Mouse (Mus musculus) monocyte, adult 5-6 weeks (primary cell): ENCODE data around the gene Slc5a11. TPM values are rescaled to one million over a fixed set of nuclear protein-coding genes. Genes with fewer than 3 reads are reported as not detected.

ENCODE experiments used
- ATAC-seq: fragments of 153-309, 156-312 bp; replicated peaks from 2 replicates; pipeline ENCODE4 v1.8.0; 2017; ENCODE audit warnings: mild to moderate bottlenecking; ENCODE audit not compliant: low TSS enrichment, insufficient number of reproducible peaks, severe bottlenecking, poor library complexity, low FRiP score
- total RNA-seq: library from RNA; stranded (forward); fragments of 200-1000, 200-491, 200-594 nt; gene quantifications from 3 replicates; pipeline ENCODE4 v1.2.3, GENCODE M21; 2017

The Slc5a11 gene
- total RNA-seq, 1 experiment from 2014 or later, result 5.2 TPM

DNA sequence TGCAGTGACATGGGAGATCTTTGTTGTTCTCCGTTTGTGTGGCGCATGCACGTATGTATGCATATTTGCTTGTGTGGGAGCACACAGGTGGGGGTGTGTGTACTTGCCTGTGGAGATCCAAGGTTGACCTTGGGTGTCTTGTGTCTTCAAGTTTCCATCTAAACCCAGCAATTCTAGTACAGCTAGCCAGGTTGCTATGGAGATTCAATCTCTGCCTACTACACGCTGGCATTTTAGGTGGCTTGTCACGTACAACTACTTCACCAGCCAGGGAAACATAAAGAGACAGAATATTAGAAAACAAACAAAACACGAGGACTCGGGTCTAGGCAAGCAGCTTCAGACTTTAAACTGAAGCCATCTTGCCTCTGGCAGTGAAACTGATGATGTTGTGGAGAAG lies 38.8 kb downstream of the Slc5a11 start:
- ATAC-seq, result no peak

DNA sequence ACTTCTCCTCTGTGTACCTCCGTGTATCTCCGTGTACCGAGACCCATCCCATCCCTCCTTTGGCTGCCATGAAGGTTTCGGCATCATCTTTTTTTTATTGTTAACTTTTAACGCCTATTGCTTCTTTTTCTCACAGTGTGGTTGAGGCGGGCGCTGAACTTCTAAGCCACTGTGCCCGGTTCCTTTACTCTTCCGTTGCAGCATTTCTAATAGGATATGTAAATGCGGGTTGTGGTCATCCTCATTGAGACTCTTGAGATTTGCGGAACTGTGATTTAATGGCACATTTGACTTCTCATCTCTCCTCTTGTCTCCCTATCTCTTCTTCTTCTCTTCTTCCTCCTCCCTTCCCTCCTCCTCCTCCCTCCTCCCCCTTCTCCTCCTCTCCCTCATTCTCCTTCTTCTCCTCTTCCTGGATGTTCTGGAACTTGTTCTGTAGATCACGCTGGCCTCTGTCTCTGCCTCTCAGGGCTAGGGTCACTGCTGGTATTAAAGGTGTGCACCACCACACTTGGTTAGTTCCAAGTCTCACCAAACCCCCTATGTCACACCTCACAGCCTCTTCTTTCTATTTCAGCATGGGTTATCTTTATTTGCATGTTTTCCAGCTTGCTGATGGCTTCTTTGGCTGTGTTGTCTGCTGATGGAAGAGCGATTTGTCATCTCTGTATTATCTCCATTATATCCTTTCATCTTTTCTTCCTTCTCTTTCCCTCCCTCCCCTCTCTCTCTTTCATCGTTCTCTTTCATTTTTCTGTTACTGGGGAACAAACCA lies 39.8 kb downstream of the Slc5a11 start:
- ATAC-seq, result no peak

DNA sequence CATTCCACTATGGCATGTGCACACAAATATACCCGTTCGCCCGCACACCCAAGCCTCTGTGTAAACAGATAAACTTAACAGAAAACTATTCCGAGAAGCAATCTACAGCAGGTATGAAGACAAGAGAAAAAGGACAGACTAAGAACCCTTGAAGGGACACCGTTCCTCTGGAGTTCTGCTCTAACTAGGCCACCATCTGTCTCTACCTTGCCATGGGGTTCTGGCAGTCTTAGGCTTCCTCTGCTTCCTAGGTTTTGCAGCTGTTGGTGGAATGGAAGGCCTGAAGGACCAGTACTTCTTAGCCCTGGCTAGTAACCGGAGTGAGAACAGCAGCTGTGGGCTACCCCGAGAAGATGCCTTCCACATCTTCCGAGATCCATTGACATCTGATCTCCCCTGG lies 43.5 kb downstream of the Slc5a11 start:
- ATAC-seq, result no peak

GRCm38 (mm10) chr7:123273056-123273455 lies 58.5 kb downstream of the Slc5a11 start:
- no peak for ATAC-seq

- no peak for ATAC-seq
Measured at GRCm38 (mm10) chr7:123276568-123276967, 62.0 kb downstream of the Slc5a11 start.

DNA sequence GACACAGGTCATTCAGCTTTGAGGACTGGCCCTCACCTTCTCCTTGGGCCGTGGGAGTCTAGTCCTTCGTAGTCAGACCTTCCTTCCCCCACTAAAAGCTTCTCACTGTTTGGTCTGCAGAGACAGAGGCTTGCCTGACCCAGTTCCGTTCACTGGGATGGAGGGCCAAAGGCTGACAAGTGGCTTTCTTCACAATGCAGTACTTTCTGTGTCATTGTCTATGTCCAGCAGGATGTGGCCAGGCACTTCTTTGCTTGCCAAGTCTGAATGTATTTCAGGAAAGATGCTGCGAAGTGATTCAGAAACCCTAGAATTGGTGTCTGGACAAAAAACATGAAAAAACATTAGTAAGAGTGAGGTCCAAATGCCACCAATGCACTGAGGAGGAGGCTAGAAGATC lies 65.2 kb downstream of the Slc5a11 start:
- no peak for ATAC-seq

DNA sequence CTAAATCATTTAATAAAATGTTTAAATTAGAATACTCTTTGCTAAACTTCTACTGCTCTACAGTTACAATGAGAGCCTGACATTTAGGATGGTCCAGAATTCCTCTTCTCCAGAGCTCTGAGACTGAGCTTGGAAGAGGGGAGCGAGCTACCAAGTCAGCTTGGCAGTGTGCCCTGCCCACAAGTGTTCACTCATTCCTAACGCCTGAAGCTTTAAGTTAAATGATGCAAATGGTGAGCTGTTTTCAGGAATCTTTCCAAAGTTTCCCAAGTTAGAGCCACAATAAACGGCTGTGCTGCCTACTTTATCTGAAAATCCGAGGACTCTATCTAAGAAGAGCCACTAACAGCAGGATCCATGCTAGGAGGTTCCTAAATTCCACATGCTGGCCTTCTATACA lies 69.2 kb downstream of the Slc5a11 start:
- ATAC-seq, result no peak

- no peak for ATAC-seq
Measured at GRCm38 (mm10) chr7:123285896-123286295, 71.3 kb downstream of the Slc5a11 start.

DNA sequence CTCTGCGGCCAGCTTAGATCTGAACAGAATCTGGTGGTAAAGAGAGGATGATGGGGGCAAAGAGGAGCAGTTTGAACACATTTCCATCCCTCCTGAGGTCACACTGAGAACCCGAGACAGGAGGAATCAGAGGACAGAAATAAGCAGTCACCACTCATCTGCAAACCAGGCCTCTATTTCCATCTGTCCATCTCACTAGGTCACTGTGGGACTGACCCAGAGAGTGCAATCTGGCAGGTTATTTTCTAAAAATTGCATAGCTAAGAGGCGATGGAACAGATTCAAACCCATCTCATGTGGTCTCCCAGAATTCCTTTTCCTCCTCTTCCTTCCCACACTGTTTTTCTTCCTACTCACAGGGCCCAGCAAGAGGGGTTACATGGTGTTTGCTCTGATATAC lies 73.3 kb downstream of the Slc5a11 start:
- no peak for ATAC-seq

- ATAC-seq, result no peak
Measured at GRCm38 (mm10) chr7:123289176-123289575, 74.6 kb downstream of the Slc5a11 start.

GRCm38 (mm10) chr7:123291942-123292341 lies 77.4 kb downstream of the Slc5a11 start:
- ATAC-seq, result no peak

DNA sequence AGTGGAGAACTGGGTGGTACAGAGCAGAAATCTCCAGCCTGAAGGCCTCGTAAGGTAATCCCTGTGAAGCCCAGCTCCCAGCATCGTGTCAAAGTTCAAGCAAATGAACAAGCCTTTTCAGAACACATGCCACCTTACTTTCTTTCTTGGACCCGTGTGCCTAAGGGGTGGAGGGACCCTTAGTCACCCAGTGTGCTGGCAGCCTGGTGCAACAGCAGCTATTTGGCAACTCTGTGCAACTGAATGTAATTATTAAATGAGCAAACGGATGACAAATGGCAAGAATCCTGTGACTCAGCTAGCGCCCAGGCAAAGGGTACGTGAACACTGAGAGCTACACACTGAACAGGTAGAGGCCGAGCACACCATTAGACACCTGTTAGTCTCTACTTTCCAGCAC lies 79.3 kb downstream of the Slc5a11 start:
- no peak for ATAC-seq

- no peak for ATAC-seq
Measured at GRCm38 (mm10) chr7:123295423-123295822, 80.8 kb downstream of the Slc5a11 start.

GRCm38 (mm10) chr7:123296097-123296496 lies 81.5 kb downstream of the Slc5a11 start:
- no peak for ATAC-seq

DNA sequence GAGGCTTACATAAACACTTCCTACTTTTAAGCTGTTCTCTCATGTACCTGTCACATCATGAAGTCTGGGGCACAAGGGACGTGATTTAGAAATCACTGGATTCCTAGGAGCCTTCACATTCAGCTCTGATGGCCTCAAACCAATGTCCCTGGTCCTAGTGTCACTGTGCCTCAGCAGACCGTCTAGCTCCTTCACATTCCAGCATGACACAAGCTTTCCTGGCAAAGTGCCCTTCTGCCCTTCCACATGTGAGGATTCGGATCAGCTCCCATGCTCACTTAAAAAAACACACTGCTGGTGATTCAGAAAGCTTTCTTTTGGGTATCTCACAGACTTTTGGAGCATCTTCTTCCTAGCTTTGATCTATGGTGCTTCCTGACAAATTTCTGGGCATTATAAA lies 83.6 kb downstream of the Slc5a11 start:
- ATAC-seq, result no peak

DNA sequence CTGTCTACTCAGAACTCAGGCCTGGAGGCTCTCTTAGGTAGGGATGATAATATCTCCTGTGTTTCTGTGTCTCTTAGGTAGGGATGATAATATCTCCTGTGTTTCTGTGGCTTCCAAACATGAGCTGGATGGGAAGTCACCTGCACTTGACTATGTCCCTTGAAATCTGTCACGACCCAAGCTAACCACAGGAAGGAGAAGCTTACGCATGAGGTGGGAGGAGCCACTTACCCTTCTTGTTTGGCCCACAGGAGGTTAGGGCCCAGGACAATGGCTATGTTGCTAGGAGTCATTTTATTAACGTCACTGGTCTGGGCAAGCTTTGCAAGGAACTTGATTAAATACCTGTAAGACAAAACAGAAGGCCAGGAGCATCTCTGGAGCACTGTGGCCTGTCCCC lies 85.7 kb downstream of the Slc5a11 start:
- no peak for ATAC-seq

DNA sequence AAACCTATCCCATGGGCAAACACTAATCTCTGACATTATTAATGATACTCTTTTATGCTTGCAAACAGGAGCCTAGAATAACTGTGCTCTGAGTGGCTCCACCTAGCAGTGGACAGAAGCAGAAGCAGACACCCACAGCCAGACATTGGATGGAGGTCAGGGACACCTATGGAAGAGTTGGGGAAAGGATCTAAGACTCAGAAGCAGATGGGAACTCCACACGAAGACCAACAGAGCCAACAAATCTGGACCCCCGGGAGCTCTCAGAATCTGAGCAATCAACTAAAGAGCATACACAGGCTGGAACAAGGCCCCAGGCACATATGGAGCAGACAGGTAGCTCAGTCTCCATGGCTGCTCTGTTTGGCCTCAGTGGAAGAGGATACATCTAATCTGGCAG lies 90.8 kb downstream of the Slc5a11 start:
- ATAC-seq, result no peak

DNA sequence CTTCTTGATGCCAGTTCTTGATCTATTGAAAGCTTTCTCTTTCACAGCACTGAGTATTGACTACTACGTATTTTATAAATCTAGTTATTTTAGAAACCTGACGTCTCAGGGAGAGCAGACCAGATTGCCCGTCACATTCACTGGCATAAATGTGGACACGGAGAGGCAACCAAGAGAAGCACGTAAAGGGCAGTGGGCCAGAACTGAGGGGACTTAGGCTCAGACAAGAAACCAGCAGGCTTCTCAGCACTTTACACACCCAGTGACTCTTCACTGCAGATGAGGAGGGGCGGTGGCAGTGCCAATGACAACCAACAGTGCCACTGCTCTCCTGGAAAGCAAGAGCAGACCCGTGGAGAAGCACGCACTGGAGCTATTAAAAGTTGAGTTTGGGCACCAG lies 92.7 kb downstream of the Slc5a11 start:
- ATAC-seq, result no peak

GRCm38 (mm10) chr7:123307887-123308558 lies 93.4 kb downstream of the Slc5a11 start:
- no peak for ATAC-seq

GRCm38 (mm10) chr7:123311836-123312235 lies 97.3 kb downstream of the Slc5a11 start:
- no peak for ATAC-seq
